Mouse (Mus musculus): ENCODE data around the gene Pi4ka. TPM values are rescaled to one million over a fixed set of nuclear protein-coding genes. Genes with fewer than 3 reads are reported as not detected.

Gene Pi4ka
- polyA plus RNA-seq (2012; ENCODE audit: insufficient read depth, low replicate concordance), result 6.0 and 16.7 TPM in 2 replicates

DNA sequence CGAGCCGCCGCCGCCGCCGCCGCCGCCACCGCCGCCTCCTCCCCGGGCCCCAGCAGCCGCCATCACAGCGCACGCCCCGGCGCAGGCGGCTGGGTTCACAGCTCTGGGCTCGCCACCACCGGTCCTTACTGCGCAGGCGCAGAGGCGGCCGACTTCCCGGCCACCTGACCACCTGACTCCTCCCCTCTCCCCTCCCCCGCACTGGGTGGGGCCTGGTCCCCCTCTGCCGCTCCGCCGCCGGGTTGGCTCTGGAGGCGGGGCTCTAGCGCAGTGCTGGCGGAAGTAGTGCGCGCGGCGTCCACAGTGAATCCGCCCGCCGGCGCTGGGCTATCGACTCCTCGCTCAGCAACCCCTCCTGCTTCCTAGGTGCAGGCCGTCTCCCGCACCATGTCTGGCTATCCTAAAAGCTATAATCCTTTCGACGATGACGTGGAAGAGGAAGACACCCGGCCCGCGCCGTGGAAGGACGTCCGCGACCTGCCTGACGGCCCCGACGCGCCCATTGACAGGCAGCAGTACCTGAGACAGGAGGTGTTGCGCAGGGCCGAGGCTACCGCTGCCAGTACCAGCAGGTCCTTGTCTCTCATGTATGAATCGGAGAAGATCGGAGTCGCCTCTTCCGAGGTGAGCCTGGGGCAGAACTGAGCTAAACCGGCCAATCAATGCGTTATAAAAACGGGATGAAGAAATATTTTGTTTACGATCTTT lies at the start of gene Pi4ka, which contains the start of gene Snap29:
Gene Pi4ka, minus strand, starts transcription at position 579 of the 708 bp plus-strand sequence.
Gene Snap29, plus strand, starts transcription at position 251 of the 708 bp plus-strand sequence.
- Histone ChIP-seq H3K4me1 (peaks cover 73% of the 10 kb centered on the region), H3K36me3 (replicated peaks; ENCODE audit: low read length) (peaks cover 42% of the 10 kb centered on the region), H3K9me3 (no peaks in the 10 kb centered on the region), H3K27me3 (replicated peaks) (no peaks in the 10 kb centered on the region), H3K4me3 (replicated peaks) (peak within 1 kb of the TSS; percentile 99)
- TF ChIP-seq FLI1 (IDR thresholded peaks at IDR 0.05; ENCODE audit: low read length) (no peak), GATA1 (IDR thresholded peaks at IDR 0.05; ENCODE audit: borderline replicate concordance, low read length) (no peak)

DNA sequence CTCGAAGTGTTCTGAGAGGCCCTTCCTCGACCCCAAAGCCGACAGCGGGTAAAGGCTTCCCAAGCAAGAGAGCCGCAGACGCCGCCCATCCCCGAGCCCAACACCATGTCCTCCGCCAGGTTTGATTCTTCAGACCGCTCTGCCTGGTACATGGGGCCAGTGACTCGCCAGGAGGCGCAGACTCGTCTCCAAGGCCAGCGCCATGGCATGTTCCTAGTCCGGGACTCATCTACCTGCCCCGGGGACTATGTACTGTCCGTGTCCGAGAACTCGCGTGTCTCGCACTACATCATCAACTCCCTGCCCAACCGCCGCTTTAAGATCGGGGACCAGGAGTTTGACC lies 46.2 kb upstream of the Pi4ka start:
- H3K36me3 ChIP-seq (replicated peaks; ENCODE audit: low read length), result peaks cover 24% of the 10 kb centered on the region
- peaks cover 36% of the 10 kb centered on the region for H3K4me1 ChIP-seq
- no peaks in the 10 kb centered on the region for H3K9me3 ChIP-seq
- TF ChIP-seq FLI1 (IDR thresholded peaks at IDR 0.05; ENCODE audit: low read length), result no peak
- no peak for TF ChIP-seq GATA1 (IDR thresholded peaks at IDR 0.05; ENCODE audit: borderline replicate concordance, low read length)
- peak overlapping the region; percentile 100 for H3K4me3 ChIP-seq (replicated peaks)
- H3K27me3 ChIP-seq (replicated peaks), result peaks cover 3% of the 10 kb centered on the region

DNA sequence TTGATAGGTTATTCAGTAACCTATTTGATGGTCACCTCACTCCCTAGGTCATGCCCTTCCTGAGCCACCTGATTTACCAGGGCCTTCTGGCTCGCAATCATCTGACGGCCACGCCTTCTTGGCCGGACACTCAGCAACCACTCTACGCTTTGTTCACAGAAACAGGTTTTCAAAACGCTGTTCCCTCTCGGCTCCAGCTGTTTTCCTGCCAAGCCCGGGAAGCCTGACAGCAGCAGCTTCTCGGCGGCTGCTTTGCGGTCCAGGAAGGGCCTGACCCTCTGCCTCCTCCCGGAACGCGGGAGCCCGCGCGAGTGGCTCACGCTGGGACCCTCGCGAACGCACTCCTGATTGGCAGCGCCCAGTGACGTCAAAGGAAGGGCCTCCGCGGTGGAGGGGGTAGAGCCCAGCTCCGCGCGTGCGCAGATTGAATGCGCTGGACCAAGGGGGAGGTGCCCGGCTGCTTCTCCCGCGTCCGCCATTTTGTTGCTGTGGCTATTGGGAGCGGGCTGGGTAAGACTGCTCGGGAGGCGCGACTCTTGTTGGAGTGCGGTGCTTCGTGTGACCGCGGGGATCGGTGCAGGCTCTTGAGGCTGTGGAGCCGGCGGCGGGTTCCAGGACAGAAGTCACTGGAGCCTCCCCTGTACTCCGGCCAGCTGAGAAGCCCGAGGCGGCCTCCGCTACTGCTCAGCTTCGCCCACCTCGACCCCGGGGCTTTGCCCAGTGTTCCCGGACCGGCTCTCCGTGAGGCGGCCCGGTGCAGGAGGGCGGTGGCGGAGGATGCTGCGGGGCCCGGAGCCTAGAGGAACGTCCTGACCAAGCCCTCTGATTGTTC lies 45.6 kb upstream of the Pi4ka start, which contains the start of gene Crkl:
Gene Crkl, plus strand, starts transcription at position 447 of the 832 bp plus-strand sequence.
- H3K36me3 ChIP-seq (replicated peaks; ENCODE audit: low read length), result peaks cover 18% of the 10 kb centered on the region
- peaks cover 3% of the 10 kb centered on the region for H3K27me3 ChIP-seq (replicated peaks)
- TF ChIP-seq GATA1 (IDR thresholded peaks at IDR 0.05; ENCODE audit: borderline replicate concordance, low read length) (no peak), FLI1 (IDR thresholded peaks at IDR 0.05; ENCODE audit: low read length) (no peak)

DNA sequence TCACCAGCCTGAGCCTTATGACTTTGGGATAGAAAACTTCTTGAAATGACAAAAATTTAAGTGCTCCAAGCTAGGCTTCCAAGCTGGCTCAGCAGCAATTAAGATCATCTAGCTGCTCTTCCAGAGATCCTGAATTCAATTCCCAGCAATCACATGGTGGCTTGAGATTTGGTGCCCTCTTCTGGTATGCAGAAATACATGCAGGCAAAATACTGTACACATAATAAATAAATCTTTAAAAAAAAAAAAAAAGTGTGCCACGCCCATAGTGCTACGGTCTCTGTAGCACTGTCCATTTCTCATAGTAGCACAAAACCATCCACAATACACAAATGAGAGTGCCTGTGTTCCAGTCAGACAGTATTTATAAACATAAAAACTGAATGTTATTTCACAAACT lies 26.5 kb upstream of the Pi4ka start:
- Histone ChIP-seq H3K4me1 (peaks cover 13% of the 10 kb centered on the region), H3K27me3 (replicated peaks) (peaks cover 2% of the 10 kb centered on the region), H3K4me3 (replicated peaks) (no peak overlapping the region), H3K9me3 (no peaks in the 10 kb centered on the region), H3K36me3 (replicated peaks; ENCODE audit: low read length) (peaks cover 50% of the 10 kb centered on the region)
- TF ChIP-seq GATA1 (IDR thresholded peaks at IDR 0.05; ENCODE audit: borderline replicate concordance, low read length) (no peak), FLI1 (IDR thresholded peaks at IDR 0.05; ENCODE audit: low read length) (no peak)

More for the DNA sequence above, 45.6 kb upstream of the Pi4ka start, which contains the start of gene Crkl:
- H3K9me3 ChIP-seq, result peaks cover 2% of the 10 kb centered on the region
- H3K4me1 ChIP-seq, result peaks cover 30% of the 10 kb centered on the region
- peak within 1 kb of the TSS; percentile 100 for H3K4me3 ChIP-seq (replicated peaks)

DNA sequence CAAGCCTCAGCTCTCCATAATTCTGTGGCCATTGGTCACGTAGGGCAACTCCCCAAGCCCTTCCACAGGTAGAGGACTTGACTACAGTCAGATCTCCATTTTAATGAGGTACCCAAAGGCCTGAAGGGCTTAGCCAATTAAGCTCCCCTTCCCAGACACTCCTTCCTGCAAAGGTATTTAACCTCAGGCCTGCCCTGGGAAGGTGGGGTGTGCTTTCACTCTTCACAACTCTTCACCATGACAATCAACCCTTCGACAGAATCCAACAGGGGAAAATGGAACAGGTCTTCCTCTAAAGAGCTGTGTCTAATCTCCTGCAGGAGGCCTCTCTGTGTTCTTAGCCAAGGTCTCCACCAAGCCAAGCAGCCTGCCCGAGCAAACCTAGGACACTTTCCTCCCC lies 16.9 kb upstream of the Pi4ka start:
- Histone ChIP-seq H3K27me3 (replicated peaks) (no peaks in the 10 kb centered on the region), H3K4me3 (replicated peaks) (no peak overlapping the region), H3K36me3 (replicated peaks; ENCODE audit: low read length) (peaks cover 94% of the 10 kb centered on the region), H3K4me1 (peaks cover 28% of the 10 kb centered on the region), H3K9me3 (no peaks in the 10 kb centered on the region)
- no peak for TF ChIP-seq GATA1 (IDR thresholded peaks at IDR 0.05; ENCODE audit: borderline replicate concordance, low read length)
- TF ChIP-seq FLI1 (IDR thresholded peaks at IDR 0.05; ENCODE audit: low read length), result no peak

DNA sequence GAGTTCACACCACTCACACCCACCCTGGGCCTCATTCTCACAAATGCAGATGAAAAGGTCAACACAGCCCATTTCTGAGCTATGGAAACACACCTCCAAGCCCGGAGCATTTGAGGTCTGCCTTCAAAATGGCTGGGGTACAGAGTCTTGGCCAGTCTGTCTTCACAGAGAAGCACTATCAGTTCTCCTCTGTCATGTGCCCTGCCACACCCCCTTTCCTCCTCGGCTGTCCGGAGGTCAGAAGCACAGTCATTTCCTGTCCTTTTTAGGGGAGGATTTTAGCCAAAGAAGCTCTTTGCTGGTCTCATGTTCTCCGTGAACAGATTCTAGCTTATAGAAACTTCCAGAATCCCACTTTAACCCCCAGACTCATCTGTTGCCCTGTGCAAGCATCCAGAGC lies 4.1 kb upstream of the Pi4ka start:
- TF ChIP-seq FLI1 (IDR thresholded peaks at IDR 0.05; ENCODE audit: low read length) (no peak), GATA1 (IDR thresholded peaks at IDR 0.05; ENCODE audit: borderline replicate concordance, low read length) (no peak)
- Histone ChIP-seq H3K27me3 (replicated peaks) (no peaks in the 10 kb centered on the region), H3K4me3 (replicated peaks) (peak overlapping the region; percentile 90), H3K9me3 (peaks cover under 1% of the 10 kb centered on the region), H3K36me3 (replicated peaks; ENCODE audit: low read length) (peaks cover 55% of the 10 kb centered on the region), H3K4me1 (peaks cover 65% of the 10 kb centered on the region)

DNA sequence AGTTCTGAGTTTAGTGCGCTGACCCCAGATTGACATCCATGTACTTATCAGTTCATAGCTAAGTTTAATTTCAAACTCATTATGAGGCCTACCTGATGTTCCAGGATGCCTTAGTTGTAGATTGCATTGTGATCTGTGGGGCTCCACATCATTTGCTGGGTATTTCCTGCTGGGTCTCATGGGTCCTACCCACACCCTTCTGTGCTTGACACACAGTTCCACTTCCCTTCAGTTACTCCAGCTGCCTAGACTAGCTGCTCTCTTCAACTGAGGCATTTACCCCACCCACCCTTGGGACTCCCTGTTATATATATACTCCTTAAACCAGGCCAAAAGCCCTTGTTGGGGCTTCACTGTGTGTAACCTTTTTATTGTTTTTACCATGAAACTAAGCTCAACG lies 2.9 kb upstream of the Pi4ka start:
- Histone ChIP-seq H3K36me3 (replicated peaks; ENCODE audit: low read length) (peaks cover 47% of the 10 kb centered on the region), H3K4me3 (replicated peaks) (peak overlapping the region; percentile 90), H3K4me1 (peaks cover 76% of the 10 kb centered on the region), H3K27me3 (replicated peaks) (no peaks in the 10 kb centered on the region), H3K9me3 (no peaks in the 10 kb centered on the region)
- TF ChIP-seq FLI1 (IDR thresholded peaks at IDR 0.05; ENCODE audit: low read length) (no peak), GATA1 (IDR thresholded peaks at IDR 0.05; ENCODE audit: borderline replicate concordance, low read length) (no peak)

DNA sequence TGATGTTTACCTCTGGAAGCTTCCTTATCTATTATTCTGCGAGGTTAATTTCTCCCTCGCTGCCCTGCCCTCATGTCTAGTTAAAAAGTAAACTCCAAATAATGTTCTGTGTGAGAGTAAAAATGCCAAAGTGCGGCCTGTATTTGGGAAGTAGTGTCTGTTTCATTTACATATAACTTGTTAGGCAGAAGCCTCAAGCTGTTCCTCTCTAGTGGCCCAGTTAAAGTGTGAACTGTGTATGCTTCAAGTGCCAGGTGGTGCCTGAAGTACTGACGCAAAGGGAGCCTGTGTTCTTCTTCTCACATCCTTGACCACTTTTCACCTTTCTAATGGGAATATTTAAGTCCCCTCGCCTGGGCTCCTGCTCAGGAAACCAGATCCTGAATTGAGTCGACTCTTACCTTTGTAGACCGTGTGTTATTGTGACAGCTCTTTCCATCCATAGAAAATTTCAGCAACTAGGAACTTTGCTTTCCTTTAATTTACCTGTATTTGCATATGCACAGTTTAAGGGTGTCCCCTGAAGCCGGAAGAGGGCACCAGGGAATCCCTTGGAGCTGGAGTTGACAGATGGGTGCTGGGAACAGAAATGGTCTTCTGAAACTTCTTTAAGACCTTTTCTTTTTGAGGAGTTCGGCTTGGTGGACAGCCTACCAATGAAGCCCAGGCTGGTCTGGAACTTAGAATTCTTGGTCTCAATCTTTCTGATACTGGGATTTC lies 558 bp upstream of the Pi4ka start:
- no peak for TF ChIP-seq GATA1 (IDR thresholded peaks at IDR 0.05; ENCODE audit: borderline replicate concordance, low read length)
- TF ChIP-seq FLI1 (IDR thresholded peaks at IDR 0.05; ENCODE audit: low read length), result no peak
- Histone ChIP-seq H3K4me3 (replicated peaks) (peak overlapping the region; percentile 99), H3K36me3 (replicated peaks; ENCODE audit: low read length) (peaks cover 46% of the 10 kb centered on the region), H3K27me3 (replicated peaks) (no peaks in the 10 kb centered on the region), H3K4me1 (peaks cover 73% of the 10 kb centered on the region), H3K9me3 (no peaks in the 10 kb centered on the region)

DNA sequence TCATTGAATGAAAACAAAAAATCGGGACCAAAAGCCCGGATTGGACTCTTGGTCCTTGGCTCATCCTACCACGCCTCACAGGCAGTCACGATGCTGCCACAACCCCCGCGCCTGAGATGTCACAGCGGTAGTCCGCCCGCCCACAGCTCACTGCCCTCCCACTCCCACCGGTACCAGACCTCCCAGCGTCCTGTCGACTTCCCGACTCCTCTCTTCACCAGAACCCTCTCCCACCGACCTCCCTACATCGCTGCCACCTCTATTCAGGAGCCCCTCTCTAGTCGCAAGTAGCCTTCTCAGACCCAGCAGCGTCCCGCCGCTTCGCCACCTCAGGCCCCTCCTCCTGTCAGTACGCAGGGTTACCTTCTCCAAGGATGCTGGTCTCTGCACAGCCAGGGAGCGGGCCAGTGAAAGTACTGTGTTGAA lies 830 bp downstream of the Pi4ka start:
- Histone ChIP-seq H3K27me3 (replicated peaks) (no peaks in the 10 kb centered on the region), H3K36me3 (replicated peaks; ENCODE audit: low read length) (peaks cover 42% of the 10 kb centered on the region), H3K4me3 (replicated peaks) (peak overlapping the region; percentile 99), H3K4me1 (peaks cover 71% of the 10 kb centered on the region), H3K9me3 (no peaks in the 10 kb centered on the region)
- TF ChIP-seq GATA1 (IDR thresholded peaks at IDR 0.05; ENCODE audit: borderline replicate concordance, low read length) (no peak), FLI1 (IDR thresholded peaks at IDR 0.05; ENCODE audit: low read length) (no peak)
